Mouse (Mus musculus): Measurements from ENCODE around the gene Tmsb15b2.
"Not testable (repeated sequence)": the region's sequence is repeated elsewhere in the genome, so short reads cannot be mapped to it uniquely, and the experiment has no call there.

Tmsb15b2 gene

DNA sequence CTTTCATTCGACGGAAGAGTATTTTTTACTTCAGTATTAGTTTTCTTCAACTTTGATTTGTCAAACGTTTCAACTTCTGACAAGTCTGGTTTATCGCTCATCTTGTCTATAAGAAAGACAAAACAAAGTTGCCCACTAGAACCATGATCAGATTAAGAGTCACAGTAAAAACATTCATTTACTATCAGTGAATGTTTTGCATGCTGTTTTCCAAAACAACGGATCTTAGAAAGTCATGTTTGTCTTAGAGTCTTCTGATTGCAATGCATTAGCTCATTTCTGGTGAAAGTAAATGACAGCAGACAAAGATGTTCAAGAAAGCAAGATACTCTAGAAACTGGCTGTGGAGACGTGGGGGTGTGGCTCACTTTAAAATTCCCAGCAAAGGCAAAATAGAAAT lies at the start of gene Tmsb15b2:
TSS of gene Tmsb15b2 (minus strand) at position 101 of the 400 bp plus-strand sequence.
- not testable (repeated sequence) for DNase-seq

GRCm38 (mm10) chrX:137019310-137019709 lies 44.0 kb upstream of the Tmsb15b2 start:
- peak; percentile 59 to 70 for DNase-seq

DNA sequence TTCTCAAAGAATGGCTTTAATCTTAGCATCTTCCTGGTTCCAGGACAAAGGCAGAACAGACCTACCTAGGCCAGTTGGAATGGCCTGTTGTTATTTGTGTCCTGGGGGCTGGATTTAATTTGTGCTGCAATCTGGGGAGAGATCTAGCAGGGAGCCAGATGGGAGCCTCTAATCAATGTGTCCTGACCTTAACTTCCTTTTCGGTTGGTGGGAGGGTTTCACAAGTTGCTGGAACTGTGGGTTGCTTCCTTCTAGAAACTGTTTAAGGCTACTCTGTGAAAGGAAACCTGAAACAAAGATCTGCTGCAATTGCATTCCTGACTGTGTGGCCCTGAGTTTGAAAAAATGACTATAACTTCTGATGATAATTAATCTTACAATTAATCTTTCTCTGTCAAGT lies 42.4 kb upstream of the Tmsb15b2 start:
- DNase-seq, result no peak

DNA sequence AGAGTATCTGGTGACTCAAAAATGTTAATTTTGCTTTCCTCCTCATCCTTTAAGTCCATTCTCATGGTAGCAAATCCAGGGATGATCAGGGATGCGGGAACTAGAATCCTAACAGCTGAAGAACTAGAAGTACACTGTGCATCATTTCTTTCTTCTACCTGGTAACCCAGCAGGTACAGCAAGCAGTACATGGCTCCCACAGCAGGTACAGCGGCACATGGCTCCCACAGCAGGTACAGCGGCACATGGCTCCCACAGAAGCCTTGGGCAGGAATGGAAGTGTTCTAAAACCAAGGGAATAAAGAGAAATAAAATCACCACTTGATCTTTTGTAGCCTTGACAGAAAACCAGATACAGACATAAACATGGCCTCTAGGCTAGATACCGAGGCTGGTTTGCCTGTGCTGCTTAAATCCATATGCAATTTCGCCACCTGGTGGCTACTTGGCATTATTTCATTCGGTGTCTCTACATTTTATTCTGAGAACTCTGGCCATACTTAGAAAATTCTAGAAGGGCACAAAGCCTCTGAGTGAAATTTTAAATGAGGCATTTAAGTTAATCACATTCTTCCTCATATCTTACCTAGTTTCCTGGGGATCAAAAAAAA lies 39.9 kb upstream of the Tmsb15b2 start:
- peak; percentile 56 to 62 for DNase-seq

- DNase-seq, result no peak
Measured at GRCm38 (mm10) chrX:136996256-136996655, 21.0 kb upstream of the Tmsb15b2 start.

DNA sequence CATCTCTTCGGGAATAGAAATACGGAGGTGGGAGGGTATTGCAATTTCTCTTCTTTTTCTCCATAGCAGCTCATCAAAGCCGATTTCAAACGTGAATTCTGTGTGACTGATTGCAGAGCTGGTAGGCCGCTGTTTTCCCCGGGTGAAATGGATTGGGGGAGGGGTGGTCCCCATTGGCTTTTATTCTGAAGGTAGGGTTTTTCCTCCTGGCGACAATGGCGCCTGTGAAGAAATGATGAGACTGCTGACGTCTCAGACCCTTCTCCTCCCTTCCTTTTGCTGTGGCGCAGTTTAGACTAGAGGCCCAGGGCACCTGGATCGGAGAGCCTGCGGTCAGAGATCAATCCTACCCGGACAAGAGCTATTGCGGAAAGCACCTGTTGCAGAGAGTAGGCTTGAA lies 18.3 kb upstream of the Tmsb15b2 start:
- peak; percentile 18 to 41 for DNase-seq

- peak; percentile 81 to 82 for DNase-seq
Measured at GRCm38 (mm10) chrX:136992978-136993547, 17.8 kb upstream of the Tmsb15b2 start, which contains the start of gene Zcchc18. Gene Zcchc18, plus strand, starts transcription at chrX:136993155.

- peak; percentile 28 to 41 for DNase-seq
Measured at GRCm38 (mm10) chrX:136992191-136992965, 17.1 kb upstream of the Tmsb15b2 start.

DNA sequence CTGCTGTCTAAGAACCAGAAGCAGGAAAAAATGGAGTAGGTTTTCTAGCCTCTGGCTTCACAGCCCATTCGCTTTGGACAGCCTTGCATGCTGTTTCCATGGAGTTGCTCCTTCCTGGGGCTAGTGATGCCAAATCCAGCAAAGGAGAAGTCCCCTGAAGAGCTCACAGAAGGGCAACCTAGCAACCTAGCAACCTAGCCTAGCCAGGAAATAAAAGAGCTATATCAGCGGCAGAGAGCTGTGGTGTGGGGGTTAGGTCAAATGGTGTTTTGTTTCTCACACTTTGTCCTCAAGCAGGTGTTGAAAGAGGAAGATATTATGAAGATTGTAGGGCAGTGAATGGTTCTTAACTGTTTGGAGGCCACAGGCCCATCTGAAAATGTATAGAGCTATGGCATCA lies 16.0 kb upstream of the Tmsb15b2 start:
- DNase-seq, result peak in 1 of 2 experiments; percentile 9

- DNase-seq, result no peak
Measured at GRCm38 (mm10) chrX:136986039-136986438, 10.7 kb upstream of the Tmsb15b2 start.

DNA sequence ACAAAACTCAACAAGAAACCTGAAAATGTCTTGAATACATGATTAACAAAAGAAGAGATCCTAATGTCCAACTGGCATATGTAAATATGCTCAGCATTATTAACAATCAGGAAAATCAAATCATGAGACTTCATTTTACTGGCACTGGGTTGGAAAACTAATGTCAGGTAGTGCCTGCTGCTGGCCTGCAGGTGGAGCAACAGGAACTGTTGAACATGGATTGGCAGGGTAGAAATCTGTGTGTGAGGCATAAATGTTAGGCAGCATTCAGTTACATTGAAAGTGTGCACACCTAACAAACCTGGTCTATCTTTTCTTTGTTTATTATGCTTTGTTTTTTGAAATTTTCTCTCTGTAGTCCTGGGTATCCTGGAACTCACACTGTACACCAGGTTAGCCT lies 3.3 kb upstream of the Tmsb15b2 start:
- peak; percentile 19 to 26 for DNase-seq

DNA sequence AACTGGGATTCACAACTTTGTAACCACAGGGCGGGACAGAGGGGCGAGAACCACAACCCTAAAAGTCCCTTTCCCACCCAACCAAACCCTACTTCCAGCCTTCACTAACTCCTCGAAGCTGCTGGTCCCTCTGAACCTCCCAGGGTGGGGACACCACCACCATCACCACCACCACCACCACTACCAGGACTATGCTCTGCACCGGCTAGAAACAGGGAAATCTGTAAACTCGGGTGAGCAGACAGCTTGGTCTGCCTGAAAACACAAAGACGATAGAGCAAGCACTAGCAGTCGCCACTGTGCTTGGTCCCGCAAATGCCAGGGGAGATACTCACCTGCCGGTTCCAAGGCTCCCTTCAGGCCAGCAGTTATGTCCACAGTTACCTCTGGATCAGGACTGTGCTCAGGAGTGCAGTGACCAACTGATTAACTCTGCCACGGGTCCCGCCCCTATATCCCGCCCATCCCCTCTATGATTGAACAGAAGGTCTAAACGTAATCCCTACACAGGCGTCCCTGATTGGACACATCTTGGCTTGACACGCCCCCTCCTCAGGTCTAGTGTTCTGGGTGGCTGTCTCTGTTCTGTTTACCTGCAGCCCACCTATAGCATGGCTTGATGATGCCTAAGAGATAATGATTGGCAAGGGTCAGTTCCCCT lies 1.3 kb upstream of the Tmsb15b2 start, which contains the start of the genes Tmsb15l and Tmsb15b1:
TSS of gene Tmsb15l (minus strand) at position 446 of the 661 bp plus-strand sequence.
TSS of gene Tmsb15b1 (minus strand) at position 451 of the 661 bp plus-strand sequence.
- peak; percentile 51 to 78 for DNase-seq

DNA sequence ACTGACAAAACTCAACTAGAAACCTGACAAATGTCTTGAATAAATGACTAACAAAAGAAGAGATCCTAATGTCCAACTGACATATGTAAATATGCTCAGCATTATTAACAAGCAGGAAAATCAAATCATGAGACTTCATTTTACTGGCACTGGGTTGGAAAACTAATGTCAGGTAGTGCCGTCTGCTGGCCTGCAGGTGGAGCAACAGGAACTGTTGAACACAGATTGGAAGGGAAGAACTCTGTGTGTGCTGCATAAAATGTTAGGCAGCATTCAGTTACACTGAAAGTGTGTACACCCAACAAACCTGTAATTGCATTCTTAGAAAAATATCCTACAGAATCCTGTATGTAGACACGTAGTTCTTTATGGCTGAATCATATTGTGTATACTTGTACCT lies 15.6 kb downstream of the Tmsb15b2 start:
- DNase-seq, result peak; percentile 22 to 23

DNA sequence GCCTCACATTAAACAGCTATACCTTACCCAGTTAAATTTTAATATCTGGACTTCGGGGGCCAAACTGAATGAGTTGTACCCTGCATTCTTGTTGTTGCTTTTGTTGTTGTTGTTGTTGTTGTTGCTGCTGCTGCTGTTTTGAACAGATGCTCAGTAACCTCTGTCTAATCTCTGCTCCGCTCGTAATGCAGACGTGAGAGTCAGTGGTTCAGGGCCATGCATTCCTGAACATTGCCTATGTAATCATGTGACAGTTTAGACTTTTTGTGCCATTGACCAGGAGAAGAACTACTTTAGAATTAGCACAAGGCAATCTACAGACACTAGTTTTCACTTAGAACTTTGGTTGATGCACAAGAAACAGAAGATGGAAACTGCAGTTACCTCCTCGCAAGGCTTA lies 17.0 kb downstream of the Tmsb15b2 start:
- not testable (repeated sequence) for DNase-seq

DNA sequence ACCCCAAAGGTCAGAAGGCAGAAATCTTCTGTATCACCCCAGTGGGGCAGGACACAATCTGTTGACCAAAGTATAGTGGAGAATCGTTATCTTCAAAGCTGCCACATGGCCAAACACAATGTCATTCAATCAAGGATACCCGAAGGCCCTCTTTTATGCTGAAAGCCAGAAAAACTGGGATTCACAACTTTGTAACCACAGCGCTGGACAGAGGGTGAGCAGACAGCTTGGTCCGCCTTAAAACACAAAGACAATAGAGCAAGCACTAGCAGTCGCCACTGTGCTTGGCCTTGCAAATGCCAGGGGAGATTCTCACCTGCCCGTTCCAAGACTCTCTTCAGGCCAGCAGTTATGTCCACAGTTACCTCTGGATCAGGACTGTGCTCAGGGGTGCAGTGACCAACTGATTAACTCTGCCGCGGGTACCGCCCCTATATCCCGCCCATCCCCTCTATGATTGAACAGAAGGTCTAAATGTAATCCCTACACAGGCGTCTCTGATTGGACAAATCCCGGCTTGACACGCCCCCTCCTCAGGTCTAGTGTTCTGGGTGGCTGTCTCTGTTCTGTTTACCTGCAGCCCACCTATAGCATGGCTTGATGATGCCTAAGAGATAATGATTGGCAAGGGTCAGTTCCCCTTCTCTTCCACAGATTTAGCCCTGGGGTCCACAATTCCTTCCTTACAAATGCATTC lies 17.6 kb downstream of the Tmsb15b2 start:
- peak; percentile 81 to 88 for DNase-seq

DNA sequence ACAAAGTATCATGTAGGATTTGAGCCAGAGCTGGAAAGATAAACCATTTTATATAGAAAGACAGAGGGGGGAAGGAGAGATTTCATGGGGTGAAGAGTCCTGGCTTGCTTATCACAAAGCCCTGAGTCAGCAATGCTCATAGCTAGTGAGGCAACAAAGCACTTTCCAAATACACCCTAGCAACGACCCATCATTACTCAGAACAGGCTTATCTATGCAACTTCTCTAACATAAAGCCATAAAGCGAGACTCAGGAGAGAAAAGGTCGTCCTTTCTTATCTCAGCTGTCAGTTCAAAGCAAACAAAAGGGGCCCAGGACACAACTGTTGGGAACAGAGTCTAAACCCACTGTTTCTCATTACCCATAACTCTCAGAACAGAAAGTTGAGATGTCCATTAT lies 37.3 kb downstream of the Tmsb15b2 start:
- no peak for DNase-seq

DNA sequence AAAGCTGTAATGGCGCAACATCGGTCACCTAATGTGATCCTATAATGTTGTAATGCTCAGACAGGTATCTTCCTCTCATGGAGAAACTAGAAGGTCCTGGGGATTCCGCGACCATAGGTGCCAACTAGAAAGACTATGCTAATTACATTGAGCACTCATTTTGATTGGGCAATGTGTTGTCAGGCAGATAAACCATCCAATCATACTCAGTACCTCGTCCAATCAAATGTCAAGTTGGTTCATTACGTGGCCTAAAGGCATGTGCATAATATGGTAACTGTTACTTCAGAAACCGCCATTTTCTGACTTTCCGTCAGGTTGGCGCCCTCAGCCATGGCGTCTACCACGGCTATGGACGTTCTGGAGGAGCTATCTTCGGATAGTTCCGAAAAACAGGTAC lies 48.3 kb downstream of the Tmsb15b2 start, which contains the start of gene H2bfm:
TSS of gene H2bfm (plus strand) at position 295 of the 400 bp plus-strand sequence.
- DNase-seq, result no peak

GRCm38 (mm10) chrX:136925863-136926262 lies 49.4 kb downstream of the Tmsb15b2 start:
- DNase-seq, result no peak
